Comparison of ENCODE assay signal across 24 mouse cellular contexts in the genomic region with DNA sequence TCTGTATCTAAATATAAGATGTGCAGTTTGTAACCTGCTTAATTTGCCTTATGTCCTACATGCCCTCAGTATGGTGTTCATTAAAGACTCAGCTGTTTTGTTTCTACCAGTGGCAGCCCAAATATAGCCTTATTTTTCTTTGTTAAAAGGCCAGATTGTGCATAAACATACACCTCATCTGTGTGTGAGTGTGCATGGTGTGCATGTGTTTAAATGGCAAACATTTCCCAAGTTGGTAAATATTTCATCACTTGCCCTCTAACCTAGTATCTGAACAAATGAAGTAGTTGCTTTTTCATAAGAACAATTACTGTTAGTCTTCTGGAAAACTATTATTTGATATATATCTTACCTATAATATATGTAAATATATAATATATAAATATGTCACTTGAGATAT.
"Had no signal": no experiment of that assay in that cellular context is flagged by ENCODE, and none has a peak within 500 bp of the region (broad histone marks: within the 10 kb centered on the region; RNA-seq: fewer than 3 reads in every experiment).

No protein-coding gene starts in this region.

- H3K27me3 ChIP-seq: heart, embryonic 12.5 days; hindbrain, embryonic 12.5 days; hindbrain, embryonic 15.5 days; kidney, embryonic 15.5 days; limb, embryonic 13.5 days; limb, embryonic 15.5 days had no signal

- DNase-seq: gastrocnemius, adult 2 months; gastrocnemius, postnatal 10 days; gastrocnemius, postnatal 25 days; heart, postnatal 10 days; heart, postnatal 4 days; kidney, adult 11 months; kidney, adult 2 months; kidney, adult 9 months; kidney, postnatal 14 days; kidney, postnatal 36 days; layer of hippocampus, adult 9-11 months; layer of hippocampus, postnatal 36 days; left cerebral cortex, postnatal 4 days had no signal

- H3K36me3 ChIP-seq: heart, embryonic 10.5 days; heart, embryonic 12.5 days; hindbrain, embryonic 10.5 days; hindbrain, embryonic 12.5 days; hindbrain, embryonic 15.5 days; kidney, embryonic 15.5 days; limb, embryonic 13.5 days; limb, embryonic 15.5 days had no signal

- H3K4me1 ChIP-seq: heart, embryonic 10.5 days; heart, embryonic 12.5 days; hindbrain, embryonic 10.5 days; hindbrain, embryonic 12.5 days; hindbrain, embryonic 15.5 days; kidney, embryonic 15.5 days; limb, embryonic 13.5 days; limb, embryonic 15.5 days had no signal

- H3K9me3 ChIP-seq: heart, embryonic 10.5 days; heart, embryonic 12.5 days; hindbrain, embryonic 10.5 days; hindbrain, embryonic 12.5 days; hindbrain, embryonic 15.5 days; kidney, embryonic 15.5 days; limb, embryonic 13.5 days; limb, embryonic 15.5 days had no signal

- H3K27ac ChIP-seq: gastrocnemius, adult 2 months; heart, embryonic 10.5 days; hindbrain, embryonic 10.5 days; hindbrain, embryonic 12.5 days; hindbrain, embryonic 15.5 days; hindbrain, postnatal 0 days; kidney, embryonic 15.5 days; kidney, postnatal 0 days; limb, embryonic 13.5 days; limb, embryonic 15.5 days had no signal

- ATAC-seq: hindbrain, postnatal 0 days; intestine, embryonic 16.5 days had no signal

- H3K9ac ChIP-seq: heart, embryonic 12.5 days; hindbrain, embryonic 12.5 days; hindbrain, embryonic 15.5 days; kidney, embryonic 15.5 days; limb, embryonic 13.5 days; limb, embryonic 15.5 days had no signal

- H3K4me2 ChIP-seq: heart, embryonic 12.5 days; hindbrain, embryonic 12.5 days; hindbrain, embryonic 15.5 days; kidney, embryonic 15.5 days; limb, embryonic 13.5 days; limb, embryonic 15.5 days had no signal

- H3K4me3 ChIP-seq: gastrocnemius, adult 2 months; heart, embryonic 10.5 days; heart, embryonic 12.5 days; hindbrain, embryonic 10.5 days; hindbrain, embryonic 12.5 days; hindbrain, embryonic 15.5 days; kidney, embryonic 15.5 days; limb, embryonic 13.5 days; limb, embryonic 15.5 days had no signal
